Mouse (Mus musculus) ovary, postnatal 10 days (tissue): ENCODE results near the gene Lat2.

Experiments used
- DNase-seq: peaks from one replicate; pipeline ENCODE4 v3.0.0; 2022; ENCODE audit warnings: low spot score

Lat2 gene

GRCm38 (mm10) chr5:134571730-134572507 is 42.9 kb downstream of the Lat2 start:
- DNase-seq: peak; percentile 22

- no peak for DNase-seq
These were observed 45.8 kb downstream of the Lat2 start for GRCm38 (mm10) chr5:134568964-134569491.

DNA sequence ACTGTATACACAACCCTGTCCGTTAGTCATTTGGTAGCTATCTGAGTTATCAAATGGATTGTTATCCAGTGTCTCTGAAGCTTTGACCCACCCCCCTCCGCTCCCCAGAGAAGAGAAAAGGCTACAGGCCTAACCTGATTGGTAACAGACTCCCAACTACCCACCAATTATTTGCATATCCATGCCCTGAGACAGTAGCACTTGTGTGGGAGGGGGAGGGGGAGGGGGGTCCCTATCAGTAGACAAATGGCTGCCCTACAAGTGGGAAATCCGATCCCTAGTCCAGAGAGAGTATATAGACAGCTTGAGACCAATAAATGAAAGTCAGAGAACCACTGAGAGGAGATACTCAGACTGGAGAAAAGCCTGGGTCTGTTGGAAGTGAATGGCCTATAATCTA is 46.8 kb downstream of the Lat2 start:
- DNase-seq: no peak

DNA sequence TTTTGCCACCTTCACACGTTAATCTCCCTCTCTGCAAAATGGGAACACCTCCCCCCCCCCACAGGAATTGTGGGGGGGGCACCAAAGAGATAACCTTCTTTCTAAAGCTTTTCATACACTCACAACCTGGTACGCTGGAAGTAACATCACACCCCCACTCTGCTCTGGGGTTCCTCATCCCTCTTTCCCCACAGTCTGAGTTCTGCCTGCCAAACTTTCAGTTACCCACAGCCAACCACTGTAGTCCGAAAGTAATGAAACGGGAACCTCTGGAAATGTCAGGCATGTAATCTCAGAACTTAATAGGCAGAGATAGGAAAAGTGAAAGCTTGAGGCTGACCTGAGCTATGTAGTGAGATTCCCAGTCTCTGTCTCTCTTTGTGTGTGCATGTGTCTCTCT is 47.4 kb downstream of the Lat2 start:
- DNase-seq: no peak

DNA sequence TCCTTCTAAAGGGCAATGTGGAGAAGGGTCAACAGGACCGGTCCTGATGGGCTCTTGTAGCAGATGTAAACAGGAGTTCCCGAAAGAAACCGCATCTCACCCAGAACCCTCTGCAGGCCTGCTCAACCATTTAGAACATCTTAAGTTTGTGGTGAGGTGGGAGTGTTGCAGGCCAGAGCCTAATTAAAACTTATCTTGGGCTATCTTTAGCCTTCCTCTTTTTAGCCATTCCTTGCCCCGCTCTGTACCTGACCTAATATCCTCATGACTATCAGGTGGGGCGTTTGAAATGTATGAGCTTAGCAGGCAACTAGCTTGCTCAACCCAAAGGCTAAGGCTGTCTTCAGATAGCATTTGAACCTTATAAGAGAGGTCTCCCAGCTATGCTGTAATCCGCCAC is 49.1 kb downstream of the Lat2 start:
- no peak for DNase-seq

GRCm38 (mm10) chr5:134564272-134564671 is 50.6 kb downstream of the Lat2 start:
- DNase-seq: no peak

DNA sequence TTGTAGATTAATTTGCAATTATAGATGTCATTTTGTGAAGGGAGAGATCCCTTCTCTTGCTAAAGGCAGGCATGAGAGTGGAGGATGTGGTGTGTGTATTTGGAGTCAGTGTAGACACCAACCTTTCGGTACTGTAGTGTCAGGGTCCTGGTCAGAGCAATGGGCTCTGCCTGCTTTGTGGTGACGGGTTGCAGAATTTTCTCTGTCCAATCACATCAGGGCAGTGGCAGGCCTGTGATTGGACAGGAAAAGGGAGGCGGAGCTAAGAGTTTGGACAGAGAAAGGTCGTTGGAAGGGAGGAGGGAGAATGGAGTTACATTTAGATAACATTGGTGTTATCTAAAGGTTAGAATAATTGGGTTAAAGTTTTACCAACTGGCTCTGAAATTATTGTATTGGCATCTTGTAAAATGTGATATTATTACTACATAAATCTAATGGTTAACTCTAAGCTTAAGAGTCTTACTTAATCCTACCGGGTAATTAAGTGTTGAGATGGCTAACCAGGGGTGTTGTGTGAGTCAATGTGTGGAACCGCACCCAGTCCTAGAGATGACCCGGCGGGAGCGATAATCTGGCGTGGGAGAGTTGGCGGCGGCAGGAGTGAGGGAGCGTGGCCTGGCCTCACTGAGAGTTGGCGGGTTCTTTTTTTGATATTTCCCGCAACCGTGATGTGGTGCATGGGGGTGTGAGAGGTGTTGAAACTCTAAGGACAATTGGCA is 54.2 kb downstream of the Lat2 start:
- DNase-seq: no peak

DNA sequence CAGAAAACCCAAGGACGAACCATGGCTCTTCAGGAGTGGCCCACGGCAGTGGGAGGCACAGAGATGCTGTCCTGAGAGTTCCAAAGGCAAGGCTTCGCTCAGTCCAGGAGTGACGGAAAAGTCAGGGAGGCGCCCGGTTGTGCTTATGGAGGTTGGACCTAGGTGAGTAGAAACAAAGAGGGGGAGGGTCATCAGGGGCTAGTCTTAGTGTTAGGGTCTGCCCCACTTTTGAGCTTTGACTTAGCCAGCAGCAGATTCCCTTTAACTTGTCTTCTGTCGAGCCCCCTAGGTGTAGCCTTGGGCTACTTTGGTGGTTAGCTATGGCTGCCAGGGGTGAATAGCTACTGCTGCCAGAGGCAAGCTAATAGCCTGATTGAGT is 54.8 kb downstream of the Lat2 start, which contains the start of gene Syna:
Gene Syna (minus strand): TSS at position 101 of the 379 bp plus-strand sequence.
- DNase-seq: no peak

- no peak for DNase-seq
These were observed 59.2 kb downstream of the Lat2 start for GRCm38 (mm10) chr5:134555463-134556164.

GRCm38 (mm10) chr5:134553951-134554546 is 60.8 kb downstream of the Lat2 start:
- no peak for DNase-seq

GRCm38 (mm10) chr5:134552110-134552972 is 62.5 kb downstream of the Lat2 start, which contains the start of gene Clip2:
Clip2 (minus strand) TSS chr5:134552434.
- peak; percentile 99 for DNase-seq

DNA sequence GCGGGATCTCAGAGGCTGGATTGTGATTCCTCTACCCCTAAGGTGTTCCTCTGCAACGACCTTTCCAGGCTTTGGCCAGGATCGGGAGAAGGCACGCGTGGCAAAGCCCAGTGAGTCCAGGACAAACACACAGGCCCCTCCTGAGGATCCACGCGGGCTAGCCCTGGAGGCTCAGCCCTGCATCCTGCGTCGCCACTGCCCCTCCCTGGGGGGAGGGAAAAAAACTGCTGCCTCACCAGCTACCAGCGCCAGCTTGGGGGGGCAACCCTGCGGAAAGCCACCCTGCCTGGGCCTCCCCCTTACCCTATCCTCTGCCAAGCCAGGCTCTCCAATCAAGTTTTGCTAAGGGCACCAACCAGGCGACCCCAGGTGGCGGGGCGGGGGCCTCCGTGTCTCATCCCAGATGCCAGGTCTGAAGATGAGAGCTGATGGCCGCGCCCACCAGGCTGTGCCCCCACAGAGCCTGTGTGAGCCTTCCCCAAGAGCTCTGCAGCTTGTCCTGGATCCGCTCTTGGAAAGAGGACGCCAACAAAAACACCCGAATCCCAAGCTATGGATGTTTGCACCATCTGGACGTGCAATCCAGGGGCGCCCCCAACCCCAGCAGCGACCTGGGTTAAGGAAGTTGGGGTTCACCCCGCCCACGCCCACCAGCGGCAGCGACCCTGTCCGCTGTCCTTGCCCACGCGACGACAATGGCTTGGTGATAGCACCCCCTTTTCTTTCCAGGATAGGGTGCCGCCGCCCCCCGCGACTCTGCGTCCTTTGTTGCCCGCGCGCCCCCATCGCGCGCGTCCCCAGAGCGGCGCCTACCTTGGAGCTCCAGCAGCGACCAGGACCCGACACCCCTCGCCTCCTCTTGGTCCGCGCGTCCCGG is 63.4 kb downstream of the Lat2 start:
- DNase-seq: no peak

DNA sequence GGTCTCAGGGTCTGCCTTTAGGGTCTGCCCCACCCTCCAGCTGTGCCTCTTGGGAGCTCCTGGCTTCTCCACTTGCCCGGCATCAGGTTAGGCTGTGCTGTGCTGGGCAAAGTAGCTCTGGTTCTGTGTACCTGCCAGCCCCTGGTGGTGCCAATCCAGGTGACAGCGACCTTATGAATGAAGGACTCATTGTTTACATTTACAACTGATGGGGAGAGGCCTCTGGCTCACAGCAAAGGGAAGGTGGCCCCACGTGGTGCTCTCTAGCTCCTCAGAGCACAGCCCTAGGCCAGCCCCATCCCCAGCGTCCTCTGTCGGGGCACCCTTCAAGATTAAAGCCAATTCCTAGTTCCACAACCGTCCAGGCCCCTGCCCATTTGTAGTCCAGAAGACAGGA is 64.0 kb downstream of the Lat2 start:
- DNase-seq: no peak
